ENCODE assay signal across 9 mouse cellular contexts in the genomic region with DNA sequence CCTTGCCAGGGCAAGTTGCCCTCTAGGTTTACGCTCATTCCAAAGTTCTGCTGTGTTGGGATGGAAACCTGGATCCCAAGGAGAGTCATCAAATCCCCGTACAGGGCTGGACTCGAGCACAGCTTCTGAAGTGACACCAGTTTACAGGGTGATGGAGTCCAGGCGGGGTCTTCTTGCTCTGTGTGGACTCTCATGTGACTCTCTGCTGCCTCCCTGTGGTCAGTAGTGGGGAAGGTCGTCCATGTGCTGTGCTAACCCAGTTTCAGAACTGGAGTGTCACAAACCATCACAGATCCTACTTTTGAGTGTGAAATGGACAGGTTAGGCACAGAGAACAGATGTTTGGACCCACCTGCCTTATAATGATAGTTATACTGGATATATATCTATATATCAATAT. TPM values are rescaled to one million over a fixed set of nuclear protein-coding genes. Genes with fewer than 3 reads are reported as not detected.
A peak's percentile ranks its signal among the peaks of the same experiment; 100 is the strongest.
DNase-seq lines count a peak whose midpoint lies in the region; ATAC-seq and TF ChIP-seq lines count a peak whose summit lies in the region.
"Had no signal": no experiment of that assay in that cellular context is flagged by ENCODE, and none has a peak within 500 bp of the region (broad histone marks: within the 10 kb centered on the region; RNA-seq: fewer than 3 reads in every experiment).

No protein-coding gene starts in this region.

- no peaks in the 10 kb centered on the region for H3K4me1 ChIP-seq in embryonic facial prominence, embryonic 10.5 days
- no peaks in the 10 kb centered on the region for H3K4me1 ChIP-seq in kidney, embryonic 14.5 days (ENCODE audit: control insufficient read depth, insufficient read depth, low read length)
- H3K4me1 ChIP-seq in limb, embryonic 13.5 days: no peaks in the 10 kb centered on the region
- H3K4me1 ChIP-seq in stomach, postnatal 0 days (replicated peaks; ENCODE audit: control insufficient read depth, insufficient read depth): no peaks in the 10 kb centered on the region
- H3K4me1 ChIP-seq: embryonic facial prominence, embryonic 13.5 days had no signal

- no peak overlapping the region for H3K27ac ChIP-seq in embryonic facial prominence, embryonic 10.5 days (replicated peaks)
- no peak overlapping the region for H3K27ac ChIP-seq in kidney, embryonic 14.5 days (ENCODE audit: low read depth, low read length)
- H3K27ac ChIP-seq in limb, embryonic 13.5 days: no peak overlapping the region
- H3K27ac ChIP-seq in stomach, postnatal 0 days (replicated peaks): no peak overlapping the region
- H3K27ac ChIP-seq: embryonic facial prominence, embryonic 13.5 days had no signal

- no peaks in the 10 kb centered on the region for H3K27me3 ChIP-seq in embryonic facial prominence, embryonic 10.5 days (replicated peaks; ENCODE audit: low read depth, poor library complexity, severe bottlenecking)
- no peaks in the 10 kb centered on the region for H3K27me3 ChIP-seq in kidney, embryonic 14.5 days (ENCODE audit: control insufficient read depth, insufficient read depth, low read length)
- no peaks in the 10 kb centered on the region for H3K27me3 ChIP-seq in limb, embryonic 13.5 days
- no peaks in the 10 kb centered on the region for H3K27me3 ChIP-seq in stomach, postnatal 0 days (ENCODE audit: control insufficient read depth, insufficient read depth, low read length)
- H3K27me3 ChIP-seq: embryonic facial prominence, embryonic 13.5 days had no signal

- no peaks in the 10 kb centered on the region for H3K9me3 ChIP-seq in embryonic facial prominence, embryonic 10.5 days
- H3K9me3 ChIP-seq in kidney, embryonic 14.5 days (ENCODE audit: control insufficient read depth, low read length): no peaks in the 10 kb centered on the region
- H3K9me3 ChIP-seq in limb, embryonic 13.5 days: no peaks in the 10 kb centered on the region
- H3K9me3 ChIP-seq in stomach, postnatal 0 days (ENCODE audit: control insufficient read depth, low read length): no peaks in the 10 kb centered on the region
- H3K9me3 ChIP-seq: embryonic facial prominence, embryonic 13.5 days had no signal

- DNase-seq in B cell, adult 2 months: peak; percentile 51 to 57
- peak; percentile 63 for DNase-seq in adrenal gland, postnatal 25 days
- DNase-seq in embryonic facial prominence, embryonic 10.5 days (ENCODE audit: low spot score): peak; percentile 85
- peak; percentile 15 to 58 for DNase-seq in heart, adult 9 months (ENCODE audit: low spot score in 2 of 2)
- DNase-seq in neural tube, embryonic 10.5 days (ENCODE audit: extremely low spot score, low spot score): peak; percentile 81
- peak; percentile 71 for DNase-seq in stomach, postnatal 0 days (ENCODE audit: low spot score)

- H3K4me3 ChIP-seq in embryonic facial prominence, embryonic 10.5 days: no peak overlapping the region
- H3K4me3 ChIP-seq in kidney, embryonic 14.5 days (ENCODE audit: low read length): no peak overlapping the region
- H3K4me3 ChIP-seq in limb, embryonic 13.5 days: no peak overlapping the region
- H3K4me3 ChIP-seq in stomach, postnatal 0 days (ENCODE audit: low read depth, low read length): no peak overlapping the region
- H3K4me3 ChIP-seq: embryonic facial prominence, embryonic 13.5 days had no signal

- no peak overlapping the region for H3K9ac ChIP-seq in kidney, embryonic 14.5 days (ENCODE audit: low read depth, low read length)
- no peak overlapping the region for H3K9ac ChIP-seq in limb, embryonic 13.5 days
- H3K9ac ChIP-seq in stomach, postnatal 0 days (ENCODE audit: low read length): no peak overlapping the region
- H3K9ac ChIP-seq: embryonic facial prominence, embryonic 13.5 days had no signal

- no peak overlapping the region for H3K4me2 ChIP-seq in kidney, embryonic 14.5 days (replicated peaks; ENCODE audit: low read depth, low read length)
- H3K4me2 ChIP-seq in limb, embryonic 13.5 days (replicated peaks): no peak overlapping the region
- no peak overlapping the region for H3K4me2 ChIP-seq in stomach, postnatal 0 days (replicated peaks; ENCODE audit: low read depth)
- H3K4me2 ChIP-seq: embryonic facial prominence, embryonic 13.5 days had no signal

- no peak for TF ChIP-seq EP300 in stomach, postnatal 0 days (optimal IDR thresholded peaks at IDR 0.05)

- ATAC-seq in kidney, embryonic 14.5 days (ENCODE audit: low FRiP score, low TSS enrichment): peak; percentile 87
- ATAC-seq in limb, embryonic 13.5 days (ENCODE audit: low FRiP score, low read depth): peak; percentile 54; the same call in 1 of the 2 replicates
- ATAC-seq in stomach, postnatal 0 days (ENCODE audit: low FRiP score, low TSS enrichment): peak; percentile 75

- no peaks in the 10 kb centered on the region for H3K36me3 ChIP-seq in embryonic facial prominence, embryonic 10.5 days (replicated peaks)
- H3K36me3 ChIP-seq in kidney, embryonic 14.5 days (ENCODE audit: control insufficient read depth, insufficient read depth, low read length): no peaks in the 10 kb centered on the region
- no peaks in the 10 kb centered on the region for H3K36me3 ChIP-seq in limb, embryonic 13.5 days
- H3K36me3 ChIP-seq in stomach, postnatal 0 days (ENCODE audit: control insufficient read depth, insufficient read depth, low read length): no peaks in the 10 kb centered on the region
- H3K36me3 ChIP-seq: embryonic facial prominence, embryonic 13.5 days had no signal

- 32% methylated on average over 5 of the region's 5 CpGs for WGBS in embryonic facial prominence, embryonic 10.5 days
- WGBS in kidney, embryonic 14.5 days: 19% methylated on average over 5 of the region's 5 CpGs
- WGBS in limb, embryonic 13.5 days: 20% methylated on average over 5 of the region's 5 CpGs
- WGBS in stomach, postnatal 0 days: 31% methylated on average over 5 of the region's 5 CpGs

- peak; percentile 84 for TF ChIP-seq CTCF in stomach, postnatal 0 days (IDR thresholded peaks at IDR 0.05; ENCODE audit: low read depth)

RNA-seq across cellular contexts. Expression of gene Cckar, which starts 35.2 kb away (rescaled TPM):
- total RNA-seq in adrenal gland, postnatal 25 days (2021): 1.2 TPM in 1 of 2 replicates, not detected in the other
- polyA plus RNA-seq in embryonic facial prominence, embryonic 10.5 days (2016; fragmentation: Nextera tagmentation; extraction: Ambion mirVana): 0.45 TPM in 2 replicates
- 1.2 and 1.6 TPM in 2 replicates for polyA plus RNA-seq in kidney, embryonic 14.5 days (2014; fragmentation: Nextera tagmentation; extraction: Ambion mirVana)
- polyA plus RNA-seq in limb, embryonic 13.5 days (2015; fragmentation: Nextera tagmentation; extraction: Ambion mirVana): 0.26 and 0.52 TPM in 2 replicates
- polyA plus RNA-seq in stomach, postnatal 0 days (2015; fragmentation: Nextera tagmentation; extraction: Ambion mirVana): 19.9 and 21.7 TPM in 2 replicates
